ENCODE assay signal across 15 mouse cellular contexts in the genomic region with DNA sequence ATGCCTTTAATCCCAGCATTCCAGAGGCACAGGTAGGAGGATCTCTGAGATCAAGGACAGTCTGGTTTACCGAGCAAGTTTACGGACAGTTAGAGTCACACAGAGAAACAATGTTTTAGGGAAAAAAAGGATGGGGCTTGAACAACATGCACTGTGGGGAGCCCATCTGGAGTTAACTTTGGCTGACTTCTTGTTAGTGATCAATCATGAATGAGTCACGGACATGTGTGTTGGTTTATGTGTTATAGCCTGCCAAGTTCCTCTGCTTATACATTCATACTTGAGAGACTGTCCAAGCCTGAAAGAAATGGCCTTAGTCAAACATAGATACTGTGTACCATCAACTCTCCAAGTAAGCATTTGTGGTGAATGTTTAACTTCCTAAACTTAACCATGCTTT.
DNase-seq lines count a peak whose midpoint lies in the region; ATAC-seq and TF ChIP-seq lines count a peak whose summit lies in the region.
"Had no signal": no experiment of that assay in that cellular context is flagged by ENCODE, and none has a peak within 500 bp of the region (broad histone marks: within the 10 kb centered on the region; RNA-seq: fewer than 3 reads in every experiment).

No protein-coding gene starts in this region.

- H3K4me2 ChIP-seq in kidney, postnatal 0 days (ENCODE audit: low read length), result no peak overlapping the region
- no peak overlapping the region for H3K4me2 ChIP-seq in stomach, embryonic 14.5 days (replicated peaks; ENCODE audit: low read depth, low read length)
- no peak overlapping the region for H3K4me2 ChIP-seq in hindbrain, embryonic 12.5 days (replicated peaks)
- no peak overlapping the region for H3K4me2 ChIP-seq in midbrain, embryonic 14.5 days (ENCODE audit: low read length)
- H3K4me2 ChIP-seq: midbrain, embryonic 12.5 days had no signal

- no peak for TF ChIP-seq CTCF in kidney, postnatal 0 days (IDR thresholded peaks at IDR 0.05; ENCODE audit: low read depth)

- H3K4me3 ChIP-seq in kidney, postnatal 0 days (replicated peaks; ENCODE audit: low read depth, low read length), result no peak overlapping the region
- no peak overlapping the region for H3K4me3 ChIP-seq in stomach, embryonic 14.5 days (ENCODE audit: low read depth, low read length)
- no peak overlapping the region for H3K4me3 ChIP-seq in hindbrain, embryonic 12.5 days
- H3K4me3 ChIP-seq in midbrain, embryonic 14.5 days (replicated peaks; ENCODE audit: low read depth, low read length), result no peak overlapping the region
- H3K4me3 ChIP-seq: heart, adult 2 months; midbrain, embryonic 12.5 days had no signal

- peaks cover 5% of the 10 kb centered on the region; the same call in 1 of the 2 replicates for H3K9me3 ChIP-seq in kidney, postnatal 0 days (replicated peaks; ENCODE audit: low read length)
- no peaks in the 10 kb centered on the region for H3K9me3 ChIP-seq in stomach, embryonic 14.5 days (ENCODE audit: control insufficient read depth, low read depth, low read length)
- no peaks in the 10 kb centered on the region; the same call in 1 of the 2 replicates for H3K9me3 ChIP-seq in hindbrain, embryonic 12.5 days (replicated peaks)
- H3K9me3 ChIP-seq in midbrain, embryonic 14.5 days (ENCODE audit: control insufficient read depth, low read length), result no peaks in the 10 kb centered on the region
- H3K9me3 ChIP-seq: midbrain, embryonic 12.5 days had no signal

- H3K27ac ChIP-seq in kidney, postnatal 0 days, result no peak overlapping the region
- H3K27ac ChIP-seq in stomach, embryonic 14.5 days (ENCODE audit: low read length), result peak overlapping the region; percentile 72
- no peak overlapping the region for H3K27ac ChIP-seq in hindbrain, embryonic 12.5 days
- H3K27ac ChIP-seq in midbrain, embryonic 14.5 days (replicated peaks; ENCODE audit: low read depth, low read length), result no peak overlapping the region
- H3K27ac ChIP-seq: heart, adult 2 months; macrophage; midbrain, embryonic 12.5 days had no signal

- WGBS in kidney, postnatal 0 days, result 44% methylated on average over 3 of the region's 3 CpGs
- 25% methylated on average over 3 of the region's 3 CpGs for WGBS in stomach, embryonic 14.5 days
- 77% methylated on average over 3 of the region's 3 CpGs for WGBS in hindbrain, embryonic 12.5 days
- 94% methylated on average over 3 of the region's 3 CpGs for WGBS in midbrain, embryonic 14.5 days

- no peaks in the 10 kb centered on the region for H3K36me3 ChIP-seq in kidney, postnatal 0 days (ENCODE audit: insufficient read depth, low read length)
- H3K36me3 ChIP-seq in stomach, embryonic 14.5 days (ENCODE audit: control insufficient read depth, insufficient read depth, low read length), result no peaks in the 10 kb centered on the region
- no peaks in the 10 kb centered on the region for H3K36me3 ChIP-seq in hindbrain, embryonic 12.5 days
- H3K36me3 ChIP-seq in midbrain, embryonic 14.5 days (ENCODE audit: control insufficient read depth, insufficient read depth, low read length), result no peaks in the 10 kb centered on the region
- H3K36me3 ChIP-seq: midbrain, embryonic 12.5 days had no signal

- H3K4me1 ChIP-seq in kidney, postnatal 0 days (replicated peaks; ENCODE audit: insufficient read depth, low read length), result no peaks in the 10 kb centered on the region
- H3K4me1 ChIP-seq in stomach, embryonic 14.5 days (ENCODE audit: control insufficient read depth, insufficient read depth, low read length), result no peaks in the 10 kb centered on the region
- no peaks in the 10 kb centered on the region for H3K4me1 ChIP-seq in hindbrain, embryonic 12.5 days
- H3K4me1 ChIP-seq in midbrain, embryonic 14.5 days (ENCODE audit: control insufficient read depth, insufficient read depth, low read length), result no peaks in the 10 kb centered on the region
- H3K4me1 ChIP-seq: midbrain, embryonic 12.5 days had no signal

- no peaks in the 10 kb centered on the region for H3K27me3 ChIP-seq in kidney, postnatal 0 days (ENCODE audit: insufficient read depth, low read length)
- H3K27me3 ChIP-seq in stomach, embryonic 14.5 days (ENCODE audit: control insufficient read depth, insufficient read depth, low read length), result no peaks in the 10 kb centered on the region
- no peaks in the 10 kb centered on the region for H3K27me3 ChIP-seq in hindbrain, embryonic 12.5 days
- H3K27me3 ChIP-seq in midbrain, embryonic 14.5 days (ENCODE audit: control insufficient read depth, insufficient read depth, low read length), result no peaks in the 10 kb centered on the region
- H3K27me3 ChIP-seq: midbrain, embryonic 12.5 days had no signal

- ATAC-seq in kidney, postnatal 0 days (replicated peaks; ENCODE audit: low FRiP score, low read depth), result no peak; the same call in 1 of the 2 replicates
- ATAC-seq in stomach, embryonic 14.5 days (ENCODE audit: insufficient number of reproducible peaks, insufficient read depth, low FRiP score, low read depth), result peak; percentile 71
- no peak for ATAC-seq in hindbrain, embryonic 12.5 days (ENCODE audit: low FRiP score)
- ATAC-seq in midbrain, embryonic 14.5 days (ENCODE audit: low FRiP score, low TSS enrichment), result no peak
- ATAC-seq: inflammation-experienced regulatory T-cells, adult 6 months had no signal

- no peak overlapping the region for H3K9ac ChIP-seq in kidney, postnatal 0 days (ENCODE audit: low read depth, low read length)
- no peak overlapping the region for H3K9ac ChIP-seq in stomach, embryonic 14.5 days (replicated peaks; ENCODE audit: low read depth, low read length)
- H3K9ac ChIP-seq in hindbrain, embryonic 12.5 days, result no peak overlapping the region
- no peak overlapping the region for H3K9ac ChIP-seq in midbrain, embryonic 14.5 days (replicated peaks; ENCODE audit: low read length)
- H3K9ac ChIP-seq: midbrain, embryonic 12.5 days had no signal

- DNase-seq in kidney, postnatal 0 days (ENCODE audit: low spot score), result peak; percentile 78
- no peak for DNase-seq in kidney, postnatal 36 days
- DNase-seq in 3T3-L1 (ENCODE audit: low read depth, low spot score) (peak; percentile 90), ZHBTc4 (ENCODE audit: low read depth, low spot score) (peak; percentile 6)
- DNase-seq in midbrain, embryonic 14.5 days, result no peak
- DNase-seq: cerebellum, adult 11 months; cerebellum, postnatal 36 days; gastrocnemius, postnatal 10 days; heart, adult 2 months; right cerebral cortex, postnatal 14 days had no signal

Comparison
In these comparisons a context has a peak if more than half of its experiments do, and no peak if none do; other contexts are left out.
1. DNase-seq: peak in kidney, postnatal 0 days (single experiment), 3T3-L1 (single experiment) and ZHBTc4 (single experiment); none in kidney, postnatal 36 days (0 of 2) and midbrain, embryonic 14.5 days (single experiment).